Mouse (Mus musculus) sigmoid colon, adult 10 weeks (tissue): ENCODE data around the gene Accsl. TPM values are rescaled to one million over a fixed set of nuclear protein-coding genes. Genes with fewer than 3 reads are reported as not detected.

Source experiments
- polyA plus RNA-seq: library from polyadenylated mRNA; stranded (reverse); fragments of 350-450 nt; fragmentation: Illumina TruSeq; extraction: RNeasy Lipid Tissue Mini Kit (QIAGEN cat#74804); gene quantifications from one replicate; pipeline ENCODE4 v1.2.3, GENCODE M21; 2014; ENCODE audit warnings: low read depth, low replicate concordance

Gene Accsl
- not detected for polyA plus RNA-seq

GRCm38 (mm10) chr2:93869107-93869600 is at the start of gene Accsl:
Gene Accsl, minus strand, starts transcription at chr2:93869157.

DNA sequence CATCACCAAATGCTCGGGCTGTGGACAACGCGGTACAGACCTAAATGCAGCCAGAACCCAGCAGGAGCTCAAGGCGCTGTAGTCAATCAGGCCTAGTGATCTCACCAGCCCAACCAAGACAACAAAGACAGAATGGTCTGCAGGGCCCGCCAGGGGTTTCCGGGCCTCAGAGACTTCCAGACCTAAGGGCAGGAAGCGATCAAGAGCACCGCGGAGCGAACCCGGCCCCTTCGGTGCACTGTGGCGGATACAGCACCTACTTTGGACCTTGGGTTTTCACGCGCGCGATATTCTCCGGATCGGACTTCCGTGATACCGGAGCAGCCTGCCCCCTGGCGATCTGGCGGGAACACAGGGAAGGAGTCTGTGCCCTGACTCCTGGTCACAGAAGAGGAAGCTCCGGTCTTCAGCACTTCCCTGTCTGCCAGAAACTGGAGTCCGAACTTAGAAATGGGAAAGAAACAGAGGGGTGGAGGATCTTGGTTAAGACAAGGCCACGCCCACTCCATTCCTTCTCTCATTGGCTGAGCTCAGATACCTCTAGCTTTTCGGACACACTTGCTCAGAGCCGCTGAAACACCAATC is 19.4 kb downstream of the Accsl start, which contains the start of gene Accs:
TSS of gene Accs (minus strand) at position 439 of the 585 bp plus-strand sequence.

DNA sequence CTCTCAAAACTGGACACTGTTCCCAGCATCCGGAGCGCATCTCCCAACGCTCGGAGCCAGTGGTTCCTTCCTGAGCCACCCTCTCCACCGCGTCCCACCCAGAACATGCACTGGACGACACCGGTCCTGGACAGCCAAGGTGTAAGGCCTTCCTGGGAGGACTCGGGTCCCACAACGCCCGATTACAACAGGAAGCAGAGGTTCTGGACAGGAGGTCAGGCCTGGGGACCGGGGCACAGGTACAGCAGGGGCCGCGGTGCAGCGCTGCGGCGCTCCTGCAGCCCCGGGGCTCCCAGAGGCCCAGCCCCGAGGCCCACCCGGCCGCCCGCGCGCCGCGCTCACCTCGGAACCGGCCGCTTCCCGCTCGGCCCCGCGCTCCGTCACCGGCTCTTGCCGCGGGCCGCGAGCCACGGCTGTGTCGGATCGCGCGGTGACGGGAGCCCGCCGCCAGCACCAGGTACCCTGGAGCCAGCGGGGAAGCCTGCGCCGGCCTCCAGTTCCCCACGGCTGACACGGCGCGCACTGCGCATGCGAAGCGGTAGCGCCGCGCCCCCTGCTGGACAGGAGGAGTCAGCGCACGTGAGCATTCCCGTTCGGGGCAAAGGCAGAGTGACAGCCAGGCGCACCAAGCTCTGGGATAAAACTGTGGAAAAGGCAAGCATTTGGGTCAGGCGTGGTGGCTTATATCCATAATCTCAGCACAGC is 46.8 kb downstream of the Accsl start, which contains the start of gene Ext2:
TSS of gene Ext2 (minus strand) at position 524 of the 705 bp plus-strand sequence.

Other genes starting within 250 kb of the Accsl start
- gene Alx4, start 226.8 kb downstream of the Accsl start, polyA plus RNA-seq, result not detected
- 22.7 TPM for gene Ext2, start 46.6 kb downstream of the Accsl start, polyA plus RNA-seq
- gene Accs, start 19.2 kb downstream of the Accsl start, polyA plus RNA-seq, result 5.4 TPM
- gene Gm13889, start 88.0 kb upstream of the Accsl start, polyA plus RNA-seq, result not detected
- not detected for gene Gm27027, start 127.2 kb upstream of the Accsl start, polyA plus RNA-seq
- gene Alkbh3, start 141.7 kb upstream of the Accsl start, polyA plus RNA-seq, result 13.3 TPM